Mouse (Mus musculus): ENCODE results near the gene Tob2. TPM values are rescaled to one million over a fixed set of nuclear protein-coding genes. Genes with fewer than 3 reads are reported as not detected.

Tob2 gene
- total and polyA plus RNA-seq, 3 experiments: 49.7 to 114 (median 101) TPM

- peaks cover 14% of the 10 kb centered on the region for H3K4me1 ChIP-seq (ENCODE audit: control insufficient read depth, insufficient read depth, low read length)
- peaks cover 5% of the 10 kb centered on the region for H3K79me2 ChIP-seq (replicated peaks; ENCODE audit: control insufficient read depth, insufficient read depth, low read length)
- no peak for TF ChIP-seq CTCF (IDR thresholded peaks at IDR 0.05)
- 0 out of 2 replicates have a peak, but pooled peaks have one; percentile 4 for TF ChIP-seq EP300 (IDR thresholded peaks at IDR 0.05; ENCODE audit: insufficient read depth, low read depth, low read length)
- H3K9ac ChIP-seq (ENCODE audit: low read depth, low read length): no peak overlapping the region
- no peak for DNase-seq
- no peaks in the 10 kb centered on the region for H3K27me3 ChIP-seq (ENCODE audit: control insufficient read depth, insufficient read depth, low read length)
- 82% methylated on average over 4 of the region's 4 CpGs for WGBS
- peak overlapping the region; percentile 52 for H3K27ac ChIP-seq
- peaks cover 21% of the 10 kb centered on the region for H3K36me3 ChIP-seq (ENCODE audit: control insufficient read depth, insufficient read depth, low read length)
- intact Hi-C loops (cut with DNase I): no loop called here
- no peak overlapping the region for H3K4me3 ChIP-seq
Observed at GRCm38 (mm10) chr15:81847161-81847560, 11.4 kb downstream of the Tob2 start.

GRCm38 (mm10) chr15:81846755-81847154 lies 11.8 kb downstream of the Tob2 start:
- H3K79me2 ChIP-seq (replicated peaks; ENCODE audit: control insufficient read depth, insufficient read depth, low read length): peaks cover 2% of the 10 kb centered on the region
- no peak overlapping the region for H3K9ac ChIP-seq (ENCODE audit: low read depth, low read length)
- peaks cover 14% of the 10 kb centered on the region for H3K4me1 ChIP-seq (ENCODE audit: control insufficient read depth, insufficient read depth, low read length)
- intact Hi-C loops (cut with DNase I): no loop called here
- H3K36me3 ChIP-seq (ENCODE audit: control insufficient read depth, insufficient read depth, low read length): peaks cover 18% of the 10 kb centered on the region
- no peak; the same call in 1 of the 2 replicates for TF ChIP-seq POLR2A (IDR thresholded peaks at IDR 0.05; ENCODE audit: insufficient read depth, low read depth, low read length)
- 0 out of 2 replicates have a peak, but pooled peaks have one; percentile 53 for TF ChIP-seq EP300 (IDR thresholded peaks at IDR 0.05; ENCODE audit: insufficient read depth, low read depth, low read length)
- DNase-seq: peak; percentile 40 to 41
- no peak overlapping the region for H3K4me3 ChIP-seq
- no peaks in the 10 kb centered on the region for H3K27me3 ChIP-seq (ENCODE audit: control insufficient read depth, insufficient read depth, low read length)
- peak overlapping the region; percentile 52 for H3K27ac ChIP-seq
- 57% methylated on average over 9 of the region's 9 CpGs for WGBS

- H3K27ac ChIP-seq: peak overlapping the region; percentile 49
- TF ChIP-seq POLR2A (IDR thresholded peaks at IDR 0.05; ENCODE audit: insufficient read depth, low read depth, low read length) (peak; percentile 71), CTCF (IDR thresholded peaks at IDR 0.05) (no peak), EP300 (IDR thresholded peaks at IDR 0.05; ENCODE audit: insufficient read depth, low read depth, low read length) (0 out of 2 replicates have a peak, but pooled peaks have one; percentile 68)
- intact Hi-C loops (cut with DNase I): no loop called here
- H3K27me3 ChIP-seq (ENCODE audit: control insufficient read depth, insufficient read depth, low read length): no peaks in the 10 kb centered on the region
- H3K79me2 ChIP-seq (replicated peaks; ENCODE audit: control insufficient read depth, insufficient read depth, low read length): no peaks in the 10 kb centered on the region; the same call in 1 of the 2 replicates
- DNase-seq: peak; percentile 72 to 85
- H3K36me3 ChIP-seq (ENCODE audit: control insufficient read depth, insufficient read depth, low read length): peaks cover 18% of the 10 kb centered on the region
- H3K9ac ChIP-seq (ENCODE audit: low read depth, low read length): peak overlapping the region; percentile 14; the same call in 1 of the 2 replicates
- WGBS: 16% methylated on average over 4 of the region's 4 CpGs
- peaks cover 14% of the 10 kb centered on the region for H3K4me1 ChIP-seq (ENCODE audit: control insufficient read depth, insufficient read depth, low read length)
- H3K4me3 ChIP-seq: no peak overlapping the region
Observed at GRCm38 (mm10) chr15:81845724-81846123, 12.9 kb downstream of the Tob2 start.

GRCm38 (mm10) chr15:81845033-81845625 lies 13.5 kb downstream of the Tob2 start:
- Histone ChIP-seq H3K27ac (peak overlapping the region; percentile 49), H3K79me2 (replicated peaks; ENCODE audit: control insufficient read depth, insufficient read depth, low read length) (no peaks in the 10 kb centered on the region), H3K4me1 (ENCODE audit: control insufficient read depth, insufficient read depth, low read length) (peaks cover 14% of the 10 kb centered on the region), H3K4me3 (no peak overlapping the region), H3K27me3 (ENCODE audit: control insufficient read depth, insufficient read depth, low read length) (no peaks in the 10 kb centered on the region), H3K36me3 (ENCODE audit: control insufficient read depth, insufficient read depth, low read length) (peaks cover 14% of the 10 kb centered on the region), H3K9ac (ENCODE audit: low read depth, low read length) (0 out of 2 replicates have a peak overlapping the region, but pooled peaks have one; percentile 6)
- intact Hi-C loops (cut with DNase I): no loop called here
- 68% methylated on average over 5 of the region's 5 CpGs for WGBS
- DNase-seq: no peak
- TF ChIP-seq CTCF (IDR thresholded peaks at IDR 0.05) (no peak), POLR2A (IDR thresholded peaks at IDR 0.05; ENCODE audit: insufficient read depth, low read depth, low read length) (no peak), EP300 (IDR thresholded peaks at IDR 0.05; ENCODE audit: insufficient read depth, low read depth, low read length) (no peak)

GRCm38 (mm10) chr15:81842275-81842674 lies 16.3 kb downstream of the Tob2 start:
- intact Hi-C loops (cut with DNase I): no loop called here
- Histone ChIP-seq H3K4me3 (no peak overlapping the region), H3K27me3 (ENCODE audit: control insufficient read depth, insufficient read depth, low read length) (no peaks in the 10 kb centered on the region), H3K27ac (no peak overlapping the region), H3K36me3 (ENCODE audit: control insufficient read depth, insufficient read depth, low read length) (no peaks in the 10 kb centered on the region), H3K79me2 (replicated peaks; ENCODE audit: control insufficient read depth, insufficient read depth, low read length) (no peaks in the 10 kb centered on the region), H3K4me1 (ENCODE audit: control insufficient read depth, insufficient read depth, low read length) (peaks cover 19% of the 10 kb centered on the region), H3K9ac (ENCODE audit: low read depth, low read length) (no peak overlapping the region)
- no peak for DNase-seq
- no peak for TF ChIP-seq EP300 (IDR thresholded peaks at IDR 0.05; ENCODE audit: insufficient read depth, low read depth, low read length)
- no peak for TF ChIP-seq POLR2A (IDR thresholded peaks at IDR 0.05; ENCODE audit: insufficient read depth, low read depth, low read length)
- no peak for TF ChIP-seq CTCF (IDR thresholded peaks at IDR 0.05)
- WGBS: 87% methylated on average over 7 of the region's 7 CpGs

- no peaks in the 10 kb centered on the region for H3K36me3 ChIP-seq (ENCODE audit: control insufficient read depth, insufficient read depth, low read length)
- intact Hi-C loops (cut with DNase I): no loop called here
- peak overlapping the region; percentile 97 for H3K27ac ChIP-seq
- TF ChIP-seq POLR2A (IDR thresholded peaks at IDR 0.05; ENCODE audit: insufficient read depth, low read depth, low read length) (no peak), CTCF (IDR thresholded peaks at IDR 0.05) (no peak), EP300 (IDR thresholded peaks at IDR 0.05; ENCODE audit: insufficient read depth, low read depth, low read length) (no peak)
- H3K9ac ChIP-seq (ENCODE audit: low read depth, low read length): peak overlapping the region; percentile 39
- H3K27me3 ChIP-seq (ENCODE audit: control insufficient read depth, insufficient read depth, low read length): no peaks in the 10 kb centered on the region
- no peaks in the 10 kb centered on the region for H3K79me2 ChIP-seq (replicated peaks; ENCODE audit: control insufficient read depth, insufficient read depth, low read length)
- H3K4me3 ChIP-seq: no peak overlapping the region
- peaks cover 21% of the 10 kb centered on the region for H3K4me1 ChIP-seq (ENCODE audit: control insufficient read depth, insufficient read depth, low read length)
- 77% methylated on average over 7 of the region's 7 CpGs for WGBS
- DNase-seq: no peak
Observed at GRCm38 (mm10) chr15:81840306-81840705, 18.3 kb downstream of the Tob2 start.
